Mouse (Mus musculus): ENCODE results near the gene Dusp6.

Gene Dusp6

DNA sequence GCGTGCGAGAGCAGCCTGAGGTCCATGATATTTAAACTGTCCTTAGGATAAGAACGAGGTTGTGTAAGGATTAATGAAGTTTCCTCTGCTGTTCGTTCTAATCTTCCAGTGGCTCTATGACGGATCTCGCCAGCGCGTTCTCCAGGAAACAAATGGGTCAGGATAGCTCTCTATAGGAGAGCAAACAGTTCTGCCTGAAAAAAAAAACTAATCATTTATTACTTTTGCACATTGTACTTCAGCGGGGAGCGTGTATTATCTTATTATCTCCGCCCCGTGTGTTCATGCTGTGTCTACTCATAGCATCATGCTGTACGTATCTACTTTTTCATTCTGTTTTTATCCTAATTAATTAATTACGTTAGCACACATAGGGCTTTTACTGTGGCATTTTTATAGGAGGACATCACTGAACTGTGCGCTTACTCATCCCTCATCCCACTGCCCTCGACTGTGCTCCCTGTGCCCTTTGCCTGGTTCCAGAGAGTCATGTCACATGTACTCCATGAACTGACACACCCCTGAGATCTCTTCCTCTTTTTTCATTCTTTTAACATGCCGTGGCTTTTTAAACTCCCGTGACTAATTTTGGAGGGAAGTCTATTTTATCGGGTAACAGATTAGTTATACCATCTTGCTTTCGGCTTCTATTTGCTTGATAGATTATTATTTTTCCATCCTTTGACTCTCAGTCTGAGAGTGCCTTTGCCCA lies 16.1 kb upstream of the Dusp6 start:
- in situ Hi-C loops (cut with MseI, MboI): no loop called here

DNA sequence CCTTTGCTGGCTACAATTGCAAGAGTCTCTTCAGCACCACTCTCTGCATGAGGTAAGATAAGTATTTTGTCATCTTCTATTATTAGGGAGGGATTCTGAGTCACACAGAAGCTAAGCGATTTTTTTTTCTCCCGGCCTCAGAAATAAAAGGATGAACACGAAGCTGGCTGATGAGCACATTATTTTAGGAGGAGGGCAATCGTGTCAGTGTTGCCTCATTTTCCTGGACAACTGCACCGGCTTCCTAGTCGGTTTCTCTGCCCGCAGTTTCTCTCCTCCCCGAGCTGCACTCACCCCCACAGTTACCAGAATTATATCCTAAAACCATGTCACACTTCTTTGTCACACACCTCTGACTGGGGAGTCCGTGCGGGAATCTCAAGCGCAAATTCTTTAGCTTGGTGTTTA lies 12.2 kb upstream of the Dusp6 start:
- in situ Hi-C loops (cut with MseI, MboI): no loop called here

DNA sequence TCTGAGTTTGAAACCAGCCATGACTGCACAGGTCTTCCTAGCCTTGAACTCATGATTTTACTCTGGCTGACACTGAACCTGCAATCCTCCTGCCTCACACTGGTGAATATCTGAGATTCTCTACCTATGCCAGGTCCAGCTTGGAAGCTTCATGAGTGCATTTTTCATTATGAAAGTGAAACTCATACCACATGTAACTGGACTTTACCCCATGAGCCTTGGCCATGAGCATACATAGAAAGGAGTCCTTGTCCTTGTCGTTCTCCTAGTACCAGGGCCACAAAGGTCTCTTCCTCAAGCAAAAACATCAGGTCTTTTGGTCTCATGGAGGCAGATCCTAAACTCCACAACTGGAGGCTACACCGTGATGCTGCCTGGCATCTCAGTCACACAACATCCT lies 9.6 kb upstream of the Dusp6 start:
- in situ Hi-C loops (cut with MseI, MboI): no loop called here

DNA sequence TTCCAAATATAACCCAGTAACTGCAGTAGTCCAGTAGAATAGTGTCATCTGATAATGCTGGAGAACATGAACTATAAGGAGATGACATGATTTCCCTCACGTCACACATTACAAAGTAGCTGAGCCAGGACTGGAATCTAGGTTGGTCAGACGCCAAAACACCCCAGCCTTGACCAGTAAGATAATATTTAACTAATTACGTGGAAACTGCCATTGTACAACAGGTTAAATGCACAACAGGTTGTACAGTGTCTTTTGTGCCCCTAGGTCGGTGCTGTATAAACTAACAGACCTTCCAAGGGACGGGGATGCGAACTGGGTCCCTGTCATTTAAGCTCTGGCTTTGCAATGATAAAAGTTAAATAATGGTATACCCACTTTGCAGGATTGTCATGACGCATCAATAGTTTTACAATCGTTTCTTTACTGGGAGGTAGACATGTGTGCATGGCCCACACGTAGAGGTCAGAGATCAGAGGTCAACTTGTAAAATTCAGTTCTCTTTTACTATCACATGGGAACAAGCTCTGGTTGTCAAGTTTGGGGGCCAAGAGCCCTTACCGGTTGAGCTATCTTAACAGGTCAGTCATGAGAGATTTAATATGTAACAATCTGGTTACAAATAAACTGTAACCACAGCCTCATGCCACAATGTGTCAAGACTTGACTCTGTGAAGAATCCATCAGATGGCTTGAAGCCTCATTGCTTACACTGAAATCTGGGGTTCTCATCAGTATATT lies 7.0 kb upstream of the Dusp6 start:
- in situ Hi-C loops (cut with MseI, MboI): no loop called here

DNA sequence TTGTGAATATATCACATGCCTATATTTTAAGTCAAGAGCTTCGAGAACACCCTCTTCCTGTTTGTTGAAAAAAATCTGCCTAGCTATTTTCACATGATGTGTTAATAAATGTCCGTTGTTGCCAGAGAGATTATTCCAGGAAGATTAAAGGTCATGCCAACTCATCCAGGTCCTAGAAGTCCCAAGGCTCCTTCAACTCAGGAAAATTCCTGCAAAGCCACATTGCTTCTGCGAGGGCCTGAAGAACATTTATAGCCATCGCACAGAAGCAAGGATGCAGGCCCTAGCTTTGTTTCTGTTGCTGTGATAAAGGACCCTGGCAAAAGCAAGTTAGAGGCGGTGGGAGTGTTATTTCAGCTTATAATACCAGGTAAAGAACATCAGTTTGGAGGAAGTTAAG lies 5.5 kb upstream of the Dusp6 start:
- in situ Hi-C loops (cut with MseI, MboI): no loop called here

DNA sequence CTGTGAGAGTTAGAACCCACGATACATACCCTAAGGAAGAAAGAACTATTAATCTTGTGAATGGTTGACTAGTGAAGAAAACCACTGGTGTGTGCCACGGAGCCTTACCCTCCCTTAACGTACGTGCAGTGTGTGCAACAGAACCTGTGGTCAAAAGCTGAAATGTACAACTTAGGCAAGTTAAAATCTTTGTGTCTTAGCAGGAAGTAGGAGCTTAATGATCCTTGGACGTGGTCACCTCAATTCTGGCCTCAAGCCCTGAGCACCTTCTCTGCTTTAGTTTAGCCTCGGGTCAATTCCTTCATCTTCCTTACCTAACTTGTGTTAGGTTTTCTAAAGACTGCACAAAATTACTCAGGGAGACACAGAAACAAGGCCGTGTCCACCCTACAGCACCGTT lies 3.2 kb upstream of the Dusp6 start:
- in situ Hi-C loops (cut with MseI, MboI): no loop called here

DNA sequence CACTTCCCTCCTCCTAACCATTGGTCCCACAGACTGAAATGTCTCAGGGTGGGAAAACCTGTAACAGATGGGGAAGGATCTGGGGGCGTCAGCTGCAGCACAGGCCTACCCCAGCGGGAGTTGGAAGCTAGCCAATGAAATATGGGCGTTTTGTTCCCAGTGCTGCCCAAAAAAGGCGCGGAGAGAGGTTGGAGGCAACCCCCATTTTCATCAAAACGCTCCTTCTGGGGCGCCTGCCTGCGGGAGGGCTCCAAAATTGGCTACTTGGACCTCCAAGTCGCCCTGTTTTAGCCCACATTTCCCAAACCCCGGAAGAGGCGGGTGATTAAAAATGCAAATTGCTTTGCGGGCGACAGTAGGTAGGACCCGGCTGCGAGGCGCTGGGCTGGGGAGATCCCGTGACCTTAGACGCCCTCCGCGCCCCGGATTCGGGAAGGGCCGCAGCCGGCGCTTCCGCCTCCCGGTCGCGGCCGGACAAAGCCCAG lies 1.8 kb upstream of the Dusp6 start:
- in situ Hi-C loops (cut with MseI, MboI): no loop called here

DNA sequence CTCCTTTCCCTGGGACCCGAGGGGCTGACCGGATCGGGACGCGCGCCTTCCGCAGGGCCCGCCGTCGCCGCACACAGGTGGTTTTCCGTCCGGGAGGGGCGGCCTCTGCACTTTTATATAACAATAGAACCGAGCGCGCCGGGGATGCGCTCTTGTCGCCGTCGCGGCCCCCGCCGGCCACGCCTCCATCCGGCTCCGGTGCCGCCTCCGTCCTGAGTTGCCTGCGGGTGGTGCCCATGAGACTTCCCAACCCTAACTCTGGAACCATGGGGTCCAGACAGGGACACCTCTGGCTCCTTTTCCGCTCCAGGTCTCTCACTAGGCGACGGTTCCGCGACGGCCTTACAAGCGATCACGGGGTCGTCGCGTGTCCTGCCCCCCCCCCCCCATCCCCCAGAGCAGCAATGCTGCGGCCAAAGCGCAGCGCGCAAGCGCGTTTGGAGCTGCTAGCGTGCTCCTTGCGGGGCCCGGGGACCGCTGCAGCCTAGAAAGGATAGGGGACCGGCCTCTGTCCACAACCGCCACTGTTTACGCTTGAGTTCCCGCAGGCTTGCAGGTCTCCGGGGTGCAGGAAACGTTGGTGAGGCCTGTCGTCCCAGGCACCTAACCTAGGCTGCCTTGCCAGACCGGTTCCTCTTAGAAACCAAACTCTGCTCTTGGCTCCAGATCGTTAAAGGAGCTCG lies 1.3 kb upstream of the Dusp6 start:
- in situ Hi-C loops (cut with MseI, MboI): no loop called here

DNA sequence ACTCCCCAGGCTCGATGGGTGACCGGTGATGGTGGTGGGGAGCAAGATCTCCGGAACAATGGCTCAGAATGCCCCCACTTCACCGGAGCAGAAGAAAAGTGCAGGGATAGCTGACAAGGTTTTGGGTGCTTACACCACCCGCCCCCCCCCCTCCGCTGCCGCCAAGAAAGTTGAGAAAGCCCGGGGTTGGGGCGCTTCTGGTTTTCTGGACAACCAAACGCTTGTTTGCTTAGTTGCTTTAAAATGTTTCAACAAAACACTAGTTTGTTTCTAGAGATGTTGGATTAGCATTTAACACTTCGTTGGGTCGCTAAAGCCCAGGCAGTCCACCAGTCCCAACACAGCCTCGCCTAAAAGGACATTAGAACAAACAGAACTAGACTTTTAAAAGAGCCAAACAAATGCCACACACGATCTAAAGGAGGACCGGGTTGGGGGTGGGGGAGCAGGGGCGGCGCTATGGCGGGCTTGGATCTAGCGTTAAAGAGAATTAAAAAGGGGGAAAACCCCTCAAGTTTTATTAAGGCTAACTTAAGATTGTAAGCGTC lies 638 bp upstream of the Dusp6 start:
- in situ Hi-C loops (cut with MseI, MboI): no loop called here

DNA sequence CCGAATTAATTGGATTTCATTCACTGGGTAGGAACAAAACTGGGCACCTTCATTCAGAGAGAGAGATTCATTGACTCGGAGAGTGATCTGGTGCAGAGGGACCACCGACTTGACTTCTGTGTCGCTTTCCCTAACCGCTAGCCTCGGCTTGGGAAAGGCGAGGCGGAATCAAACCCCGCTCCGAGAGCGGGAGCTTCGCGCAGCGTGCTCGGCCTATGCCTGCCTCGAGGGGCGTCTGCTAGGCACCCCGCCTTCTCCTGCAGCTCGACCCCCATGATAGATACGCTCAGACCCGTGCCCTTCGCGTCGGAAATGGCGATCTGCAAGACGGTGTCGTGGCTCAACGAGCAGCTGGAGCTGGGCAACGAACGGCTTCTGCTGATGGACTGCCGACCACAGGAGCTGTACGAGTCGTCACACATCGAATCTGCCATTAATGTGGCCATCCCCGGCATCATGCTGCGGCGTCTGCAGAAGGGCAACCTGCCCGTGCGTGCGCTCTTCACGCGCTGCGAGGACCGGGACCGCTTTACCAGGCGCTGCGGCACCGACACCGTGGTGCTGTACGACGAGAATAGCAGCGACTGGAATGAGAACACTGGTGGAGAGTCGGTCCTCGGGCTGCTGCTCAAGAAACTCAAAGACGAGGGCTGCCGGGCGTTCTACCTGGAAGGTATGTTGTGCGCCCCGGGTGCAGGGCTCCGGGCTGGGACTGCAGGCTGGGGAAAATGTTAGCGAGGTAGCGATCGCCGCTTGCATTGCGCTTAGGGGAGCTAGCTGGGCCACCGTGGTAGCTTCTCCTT lies 589 bp downstream of the Dusp6 start:
- in situ Hi-C loops (cut with MseI, MboI): no loop called here

DNA sequence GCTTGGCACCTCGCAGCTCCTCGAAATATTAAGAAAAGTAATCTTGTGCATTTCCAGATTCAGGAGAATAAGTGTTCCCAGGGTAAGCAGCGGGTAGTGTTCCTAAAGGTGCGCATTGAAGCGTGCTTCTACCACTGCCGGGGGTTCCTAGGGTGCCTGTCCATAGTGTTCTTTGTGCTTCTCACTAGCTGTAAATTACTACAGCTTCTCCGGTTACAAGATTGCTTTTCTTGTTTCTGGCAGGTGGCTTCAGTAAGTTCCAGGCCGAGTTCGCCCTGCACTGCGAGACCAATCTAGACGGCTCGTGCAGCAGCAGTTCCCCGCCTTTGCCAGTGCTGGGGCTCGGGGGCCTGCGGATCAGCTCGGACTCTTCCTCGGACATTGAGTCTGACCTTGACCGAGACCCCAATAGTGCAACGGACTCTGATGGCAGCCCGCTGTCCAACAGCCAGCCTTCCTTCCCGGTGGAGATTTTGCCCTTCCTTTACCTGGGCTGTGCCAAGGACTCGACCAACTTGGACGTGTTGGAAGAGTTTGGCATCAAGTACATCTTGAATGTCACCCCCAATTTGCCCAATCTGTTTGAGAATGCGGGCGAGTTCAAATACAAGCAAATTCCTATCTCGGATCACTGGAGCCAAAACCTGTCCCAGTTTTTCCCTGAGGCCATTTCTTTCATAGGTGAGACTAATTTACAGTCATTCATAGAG lies 1.4 kb downstream of the Dusp6 start:
- in situ Hi-C loops (cut with MseI, MboI): no loop called here

DNA sequence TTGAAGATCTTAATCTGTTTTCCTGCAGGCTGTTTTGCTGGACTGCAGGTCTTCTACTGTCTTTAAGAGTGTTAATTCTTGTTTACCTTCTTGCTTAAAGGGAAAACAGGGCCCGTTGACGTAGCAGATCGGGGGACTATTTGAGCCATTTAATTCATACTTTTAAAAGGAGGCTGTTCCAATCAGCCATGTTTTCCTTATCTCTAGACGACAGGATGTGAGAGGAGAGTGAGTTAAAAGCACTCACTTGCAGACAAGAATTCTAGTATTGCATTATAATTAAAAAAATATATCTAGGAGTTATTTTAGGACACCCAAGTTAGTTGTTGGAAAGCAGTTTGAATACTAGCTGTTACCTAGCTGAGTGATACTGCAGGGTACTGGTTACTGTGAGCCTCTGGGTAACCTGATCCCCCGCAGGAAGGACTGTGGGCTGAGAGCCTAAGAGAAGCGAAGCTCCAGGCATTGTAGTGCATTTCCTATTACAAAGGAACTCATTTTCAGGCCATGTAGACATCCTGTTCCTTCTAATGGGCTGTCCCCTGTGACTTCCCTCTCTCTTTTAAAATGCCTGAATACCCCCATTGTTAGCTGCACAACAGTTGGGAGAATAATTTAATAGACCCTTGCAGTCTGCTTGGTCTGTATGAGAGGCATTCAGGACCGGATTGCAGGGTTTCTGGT lies 2.1 kb downstream of the Dusp6 start:
- in situ Hi-C loops (cut with MseI, MboI): no loop called here

DNA sequence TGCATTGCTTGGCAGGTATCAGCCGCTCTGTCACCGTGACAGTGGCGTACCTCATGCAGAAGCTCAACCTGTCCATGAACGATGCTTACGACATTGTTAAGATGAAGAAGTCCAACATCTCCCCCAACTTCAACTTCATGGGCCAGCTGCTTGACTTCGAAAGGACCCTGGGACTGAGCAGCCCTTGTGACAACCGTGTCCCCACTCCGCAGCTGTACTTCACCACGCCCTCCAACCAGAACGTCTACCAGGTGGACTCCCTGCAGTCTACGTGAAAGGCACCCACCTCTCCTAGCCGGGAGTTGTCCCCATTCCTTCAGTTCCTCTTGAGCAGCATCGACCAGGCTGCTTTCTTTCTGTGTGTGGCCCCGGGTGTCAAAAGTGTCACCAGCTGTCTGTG lies 3.0 kb downstream of the Dusp6 start:
- in situ Hi-C loops (cut with MseI, MboI): no loop called here

DNA sequence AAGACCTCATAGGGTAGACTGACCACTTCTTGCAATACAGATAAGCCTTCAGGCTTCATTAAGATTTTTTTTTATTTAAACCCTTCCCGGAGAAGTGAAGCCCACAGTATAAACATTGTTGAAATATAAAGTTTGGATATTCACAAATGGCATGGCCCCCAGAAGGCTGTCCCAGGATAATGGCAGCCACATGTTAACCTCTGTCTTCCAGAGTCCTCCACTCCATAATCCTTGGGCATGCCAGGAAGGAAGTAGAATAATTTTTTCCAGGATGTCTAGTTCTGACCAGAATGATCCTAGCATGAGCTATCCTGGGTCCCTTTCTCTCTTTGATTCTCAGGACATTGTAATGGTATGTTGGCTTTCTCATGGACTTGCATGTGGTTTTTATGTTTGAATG lies 4.6 kb downstream of the Dusp6 start:
- in situ Hi-C loops (cut with MseI, MboI): no loop called here

DNA sequence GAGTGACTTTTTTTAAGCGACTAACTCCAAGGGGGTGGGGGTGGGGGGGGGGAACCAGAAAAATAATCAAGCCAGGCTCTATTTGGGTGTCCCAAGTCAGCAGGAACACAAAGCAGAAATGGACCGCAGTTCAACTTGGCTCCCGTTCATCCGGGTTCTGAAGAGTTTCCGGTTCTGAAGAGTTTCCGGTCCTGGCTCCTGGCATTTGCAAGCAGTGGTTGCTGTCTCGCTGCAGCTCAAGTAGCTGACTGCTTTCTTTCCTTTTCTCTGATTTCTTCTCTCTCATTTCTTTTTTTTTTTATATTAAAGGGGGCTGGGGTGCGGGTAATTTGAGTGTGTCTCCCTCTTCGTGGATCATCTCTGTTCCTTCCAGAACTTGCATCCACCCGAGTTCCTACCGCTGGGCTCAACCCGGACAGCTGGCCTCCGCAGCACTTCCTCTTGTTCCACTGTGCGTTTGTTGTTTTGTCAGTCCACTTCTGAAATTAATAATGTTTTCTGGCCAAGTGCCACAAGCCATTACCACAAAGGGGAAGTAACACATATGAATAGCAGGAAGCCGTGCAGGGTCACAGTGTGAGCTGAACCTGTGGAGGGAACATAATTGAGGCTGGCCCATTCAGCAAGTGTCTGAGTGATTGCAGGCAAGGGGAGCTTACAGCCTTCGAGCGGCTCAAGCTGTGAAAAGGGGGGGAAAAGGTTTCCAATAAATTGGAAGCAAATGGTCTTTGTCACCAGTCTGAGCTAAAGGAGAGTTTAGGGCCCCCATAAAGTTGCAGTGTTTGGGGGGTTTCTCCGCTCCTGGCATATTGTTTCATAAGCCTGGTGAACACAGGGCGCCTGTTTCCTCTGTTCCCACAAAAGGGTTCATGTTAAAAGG lies 5.6 kb downstream of the Dusp6 start:
- in situ Hi-C loops (cut with MseI, MboI): no loop called here

DNA sequence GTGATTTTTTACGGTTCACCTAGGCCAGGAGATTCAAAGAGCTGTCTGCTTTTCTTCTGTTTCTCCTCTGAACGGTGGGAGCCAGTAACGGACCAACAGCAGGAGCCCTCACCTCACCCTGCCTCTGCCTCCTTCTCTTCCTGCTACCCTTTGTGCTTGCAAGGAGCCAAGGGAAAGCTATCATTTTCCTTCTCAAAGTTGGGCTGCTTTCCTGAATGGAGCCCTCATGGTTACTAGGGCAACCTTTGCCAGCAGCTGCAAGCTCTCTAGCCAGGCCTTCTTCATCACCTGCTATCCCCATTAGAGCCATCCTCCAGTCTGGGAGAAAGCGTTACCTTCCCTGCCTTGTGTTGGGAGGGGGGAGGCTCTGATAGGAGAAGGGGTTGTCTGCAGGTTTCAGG lies 6.3 kb downstream of the Dusp6 start:
- in situ Hi-C loops (cut with MseI, MboI): no loop called here

DNA sequence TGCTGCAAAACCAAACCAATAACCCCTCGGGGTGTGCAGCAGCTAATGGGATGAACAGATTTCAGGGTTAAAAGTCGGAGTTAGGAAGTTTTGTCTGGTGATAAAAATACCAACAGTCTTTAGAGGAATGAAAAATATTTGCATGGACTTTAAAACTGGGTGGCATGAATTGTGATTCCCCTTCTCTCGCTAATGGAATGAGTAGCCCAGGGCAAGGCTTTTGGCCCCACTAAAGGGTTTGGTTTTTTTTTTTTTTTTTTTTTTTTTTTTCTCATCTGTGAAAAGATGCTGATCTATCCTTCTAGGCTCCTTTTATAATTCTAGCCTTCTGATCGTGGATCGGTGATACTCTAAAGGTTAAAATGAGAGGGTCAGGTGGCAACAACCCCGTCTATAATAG lies 6.7 kb downstream of the Dusp6 start:
- in situ Hi-C loops (cut with MseI, MboI): no loop called here

DNA sequence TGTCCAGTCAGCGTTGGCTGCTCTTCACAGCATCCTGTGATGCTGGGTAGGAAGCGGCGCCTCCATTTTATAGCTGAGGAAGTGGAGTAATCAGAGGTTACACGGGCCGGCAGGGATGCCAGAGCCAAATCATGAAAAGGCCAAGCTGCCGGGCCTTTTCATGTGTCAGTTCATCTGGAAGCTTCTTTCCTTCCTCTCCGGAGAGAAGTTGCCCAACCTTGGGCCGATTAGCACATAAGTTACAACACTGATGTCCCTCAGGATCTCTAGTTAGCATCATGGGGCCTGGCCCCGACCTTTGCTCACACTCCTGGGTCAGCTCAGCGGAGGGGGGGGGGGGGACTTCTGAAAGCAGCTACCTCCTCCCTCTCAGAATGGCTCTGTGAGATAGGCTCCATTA lies 7.4 kb downstream of the Dusp6 start:
- in situ Hi-C loops (cut with MseI, MboI): no loop called here

DNA sequence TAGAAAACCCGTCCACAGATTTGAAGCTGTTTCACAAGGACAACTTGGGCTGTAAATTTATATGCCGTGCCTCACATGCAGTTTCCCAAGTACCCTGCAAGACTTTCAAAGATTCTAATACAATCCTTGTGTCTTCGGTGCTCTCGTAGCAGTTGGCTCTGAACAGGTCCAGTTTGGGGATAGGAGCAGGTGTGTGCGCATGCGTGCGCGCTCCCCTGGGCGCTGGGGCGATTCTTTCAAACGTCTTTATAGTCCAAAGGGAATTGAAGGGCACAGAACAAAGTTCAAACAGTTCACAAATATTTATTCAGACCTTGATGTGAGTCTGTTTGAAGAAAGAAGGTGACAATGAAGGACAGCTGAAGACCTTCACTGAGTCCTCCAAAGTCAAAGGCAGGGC lies 8.0 kb downstream of the Dusp6 start:
- in situ Hi-C loops (cut with MseI, MboI): no loop called here
